Mouse (Mus musculus) ES-Bruce4 (cell line): ENCODE results near the gene Tle2. TPM values are rescaled to one million over a fixed set of nuclear protein-coding genes. Genes with fewer than 3 reads are reported as not detected.

Experiments
- H3K27ac ChIP-seq: 2 replicates; pipeline ENCODE4 v1.5.1; 2012; ENCODE audit warnings: low read length, inconsistent platforms; ENCODE audit not compliant: insufficient read depth
- H3K27me3 ChIP-seq: 2 replicates; pipeline ENCODE4 v1.6.1; 2012; ENCODE audit warnings: mild to moderate bottlenecking, low read length, inconsistent platforms; ENCODE audit not compliant: control insufficient read depth, poor library complexity, insufficient read depth, severe bottlenecking
- H3K36me3 ChIP-seq: 2 replicates; pipeline ENCODE4 v1.6.1; 2012; ENCODE audit warnings: inconsistent platforms, mild to moderate bottlenecking, low read length, moderate library complexity; ENCODE audit not compliant: control insufficient read depth, poor library complexity, insufficient read depth, severe bottlenecking
- H3K4me1 ChIP-seq: one replicate; pipeline ENCODE4 v1.8.1; 2011; ENCODE audit warnings: low read length; ENCODE audit not compliant: control insufficient read depth, insufficient read depth
- H3K4me3 ChIP-seq: 2 replicates; pipeline ENCODE4 v1.5.1; 2011; ENCODE audit warnings: low read depth, mild to moderate bottlenecking, low read length
- H3K9ac ChIP-seq: 2 replicates; pipeline ENCODE4 v1.6.1; 2012; ENCODE audit warnings: low read depth, mild to moderate bottlenecking, inconsistent platforms; ENCODE audit not compliant: poor library complexity, severe bottlenecking
- H3K9me3 ChIP-seq: replicated peaks from 2 replicates; pipeline ENCODE4 v1.6.1; 2012; ENCODE audit warnings: mild to moderate bottlenecking, low read length, inconsistent platforms; ENCODE audit not compliant: control insufficient read depth, poor library complexity, insufficient read depth, severe bottlenecking
- CTCF ChIP-seq: IDR thresholded peaks from one replicate; pipeline ENCODE4 v1.8.1; 2011; ENCODE audit warnings: low read depth, low read length
- EP300 ChIP-seq: IDR thresholded peaks from 2 replicates; pipeline ENCODE4 v1.6.1; 2011; ENCODE audit warnings: low read depth, low read length; ENCODE audit not compliant: insufficient read depth
- POLR2A ChIP-seq: IDR thresholded peaks from one replicate; pipeline ENCODE4 v1.8.1; 2011; ENCODE audit warnings: low read length; ENCODE audit not compliant: insufficient read depth
- polyA plus RNA-seq: library from polyadenylated mRNA; stranded (reverse); fragments of >200 nt; gene quantifications from 2 replicates; pipeline ENCODE4 v1.2.4, GENCODE M21; 2011; ENCODE audit warnings: low read depth; ENCODE audit not compliant: missing spikeins, insufficient read depth, insufficient read length

The Tle2 gene
- polyA plus RNA-seq, 1 experiment, result 3.8 TPM

DNA sequence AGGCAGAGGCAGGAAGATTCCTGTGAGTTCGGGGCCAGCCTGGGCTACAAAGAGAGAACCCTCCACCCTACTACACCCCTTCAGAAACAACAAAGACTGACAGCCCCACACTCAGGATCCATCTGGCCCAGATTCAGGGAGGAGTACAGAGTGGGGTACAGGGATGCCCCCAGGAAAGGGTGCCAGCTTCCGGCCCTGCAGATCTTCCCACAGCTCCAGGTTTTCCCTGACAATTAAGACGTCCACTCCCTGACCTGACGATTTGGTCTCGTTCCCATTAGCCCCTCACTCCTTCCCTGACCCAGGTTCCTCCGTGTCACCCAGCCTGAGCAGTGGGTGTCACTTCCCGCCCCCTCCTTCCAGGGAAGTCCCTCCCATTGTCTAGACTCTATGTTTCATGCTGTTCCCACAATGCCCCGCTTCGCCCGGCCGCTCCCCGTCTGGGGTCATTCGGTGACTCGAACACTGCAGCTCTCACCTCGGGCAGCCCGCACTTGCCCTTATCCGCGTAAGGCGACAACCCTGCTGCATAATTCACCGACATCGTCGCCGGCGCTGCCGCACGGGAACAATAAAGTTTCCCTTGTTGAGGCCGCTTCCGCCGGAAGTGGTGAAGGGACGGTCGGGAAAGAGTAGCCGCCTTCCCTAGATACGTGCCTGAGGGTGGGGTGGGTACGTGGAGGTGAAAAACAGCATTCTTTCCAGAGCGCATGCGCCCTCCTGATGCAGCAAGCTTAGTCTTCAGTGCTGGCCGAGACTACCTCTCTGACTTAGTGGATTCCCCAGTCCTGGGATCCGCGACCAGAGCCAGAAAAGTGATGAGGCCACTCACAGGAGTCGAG lies 52.9 kb downstream of the Tle2 start, which contains the start of gene Sirt6:
Gene Sirt6, minus strand, starts transcription at position 804 of the 842 bp plus-strand sequence.
- Histone ChIP-seq H3K4me3 (peak within 1 kb of the TSS; percentile 90), H3K4me1 (peaks cover 8% of the 10 kb centered on the region), H3K36me3 (no peaks in the 10 kb centered on the region), H3K9me3 (no peaks in the 10 kb centered on the region), H3K27me3 (no peaks in the 10 kb centered on the region), H3K9ac (peak within 1 kb of the TSS; percentile 68), H3K27ac (peak within 1 kb of the TSS; percentile 88)
- peak; percentile 93 for TF ChIP-seq POLR2A
- TF ChIP-seq CTCF, result no peak
- TF ChIP-seq EP300, result peak; percentile 83; the same call in 1 of the 2 replicates

DNA sequence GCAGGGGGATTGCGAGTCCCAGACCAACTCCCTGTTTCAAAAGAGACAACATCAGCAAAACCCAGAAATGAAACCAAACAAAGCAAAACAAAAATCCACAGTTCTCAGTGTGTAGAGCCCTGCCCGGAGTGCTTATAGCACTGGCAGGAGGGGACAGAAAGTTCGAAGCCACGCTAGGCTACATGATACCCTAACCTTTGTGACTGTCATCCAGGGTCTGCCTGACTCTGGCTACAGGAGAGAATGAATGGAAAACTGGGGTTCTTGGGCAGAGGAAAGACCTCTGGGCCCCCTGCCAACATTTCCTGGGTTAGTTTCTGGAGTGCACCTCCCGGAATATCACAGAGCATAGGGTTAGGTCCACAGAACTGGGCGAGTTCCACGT lies 53.5 kb downstream of the Tle2 start:
- Histone ChIP-seq H3K9me3 (no peaks in the 10 kb centered on the region), H3K4me1 (peaks cover 8% of the 10 kb centered on the region), H3K36me3 (no peaks in the 10 kb centered on the region), H3K4me3 (peak overlapping the region; percentile 90), H3K27me3 (no peaks in the 10 kb centered on the region), H3K27ac (peak overlapping the region; percentile 88), H3K9ac (peak overlapping the region; percentile 68)
- TF ChIP-seq POLR2A (no peak), EP300 (no peak), CTCF (no peak)

DNA sequence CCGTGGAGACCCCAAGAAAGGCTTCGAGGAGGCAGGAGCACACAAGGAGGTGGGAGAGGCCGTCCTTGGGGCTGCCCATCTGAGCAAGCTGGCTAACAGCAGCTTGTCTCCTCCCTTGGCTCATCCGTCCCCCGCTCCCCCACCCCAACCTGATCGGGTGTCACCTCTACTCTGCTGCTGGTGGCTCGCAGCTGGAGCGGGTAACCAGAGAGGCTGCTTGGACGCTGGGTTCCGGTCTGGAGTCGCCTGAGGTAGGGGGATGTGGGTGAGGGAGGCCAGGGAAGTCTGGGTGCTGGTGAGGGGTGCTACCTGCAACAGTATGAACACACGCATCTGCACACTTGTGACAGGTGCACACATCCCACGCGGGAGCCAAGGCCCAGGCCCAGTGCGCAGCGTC lies 54.0 kb downstream of the Tle2 start, which contains the start of gene Ankrd24:
Gene Ankrd24, plus strand, starts transcription at position 151 of the 400 bp plus-strand sequence.
- Histone ChIP-seq H3K27me3 (no peaks in the 10 kb centered on the region), H3K36me3 (no peaks in the 10 kb centered on the region), H3K27ac (peak within 1 kb of the TSS; percentile 88), H3K4me3 (peak within 1 kb of the TSS; percentile 90), H3K9me3 (no peaks in the 10 kb centered on the region), H3K4me1 (peaks cover 8% of the 10 kb centered on the region), H3K9ac (peak within 1 kb of the TSS; percentile 68)
- TF ChIP-seq CTCF, result no peak
- 0 out of 2 replicates have a peak, but pooled peaks have one; percentile 22 for TF ChIP-seq EP300
- no peak for TF ChIP-seq POLR2A

DNA sequence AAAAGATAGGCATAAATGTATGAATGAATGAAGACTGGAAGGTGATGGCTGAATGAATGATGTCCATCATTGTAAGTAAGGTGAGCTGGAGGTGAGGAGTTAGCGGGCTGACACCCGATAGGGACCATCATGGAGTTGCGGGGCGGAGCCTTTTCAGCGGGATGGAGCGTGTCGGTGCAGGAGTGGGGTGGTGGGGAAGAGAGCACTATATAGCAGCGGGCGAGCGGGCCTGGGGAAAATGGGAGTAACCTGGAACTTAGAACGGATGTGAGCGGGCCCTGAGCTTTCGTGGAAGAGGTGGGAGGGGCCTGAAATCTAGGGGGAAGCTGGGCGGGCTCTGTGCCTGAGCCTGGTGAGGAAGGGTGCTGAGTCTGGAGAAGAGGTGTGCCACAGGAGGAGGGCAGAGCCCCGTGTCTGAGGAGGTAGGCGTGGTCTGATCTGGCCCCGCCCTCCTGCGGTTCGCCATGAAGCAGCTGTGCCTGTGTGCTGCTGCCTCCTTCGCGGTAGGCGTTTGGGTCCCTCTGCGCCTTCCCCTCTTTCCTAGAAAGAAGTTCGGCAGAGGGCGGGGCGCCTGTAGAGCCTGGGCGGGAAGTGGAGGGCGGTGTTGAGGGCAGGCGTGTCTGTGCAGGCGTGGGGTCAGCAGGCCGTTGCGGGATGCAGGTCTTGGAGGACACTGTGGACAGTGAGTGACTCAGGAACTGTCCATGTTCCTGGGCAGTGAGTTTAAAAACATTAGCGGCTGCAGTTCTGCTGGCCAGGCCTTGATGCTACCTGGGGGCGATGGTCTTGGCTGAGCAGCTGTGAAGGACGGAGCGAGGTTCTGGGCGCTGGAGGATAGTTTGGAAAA lies 59.1 kb downstream of the Tle2 start:
- H3K4me1 ChIP-seq, result peaks cover 3% of the 10 kb centered on the region
- no peaks in the 10 kb centered on the region for H3K36me3 ChIP-seq
- H3K4me3 ChIP-seq, result peak overlapping the region; percentile 58
- no peaks in the 10 kb centered on the region for H3K27me3 ChIP-seq
- TF ChIP-seq EP300 (peak; percentile 49; the same call in 1 of the 2 replicates), CTCF (no peak), POLR2A (peak; percentile 52)
- no peaks in the 10 kb centered on the region for H3K9me3 ChIP-seq
- H3K27ac ChIP-seq, result no peak overlapping the region
- H3K9ac ChIP-seq, result peak overlapping the region; percentile 7; the same call in 1 of the 2 replicates

DNA sequence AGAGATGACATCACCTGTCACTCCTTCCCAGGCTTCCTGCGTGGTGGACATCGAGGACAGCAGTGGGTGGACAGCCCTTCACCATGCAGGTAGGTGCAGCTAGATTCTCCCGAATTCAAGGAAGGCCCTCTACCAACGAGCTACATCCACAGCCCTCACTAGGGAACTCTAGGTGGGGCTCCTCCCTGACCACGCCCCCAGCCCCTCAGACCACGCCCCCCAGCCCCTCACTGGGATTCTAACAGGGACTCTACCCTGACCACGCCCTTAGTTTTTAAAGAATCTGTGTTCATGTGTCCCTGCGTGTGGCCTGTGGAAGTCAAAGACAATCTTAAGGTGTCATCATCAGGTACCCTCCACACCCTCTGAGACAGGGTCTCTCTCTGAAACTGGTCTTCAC lies 62.0 kb downstream of the Tle2 start:
- Histone ChIP-seq H3K9ac (no peak overlapping the region), H3K4me3 (no peak overlapping the region), H3K4me1 (peaks cover 2% of the 10 kb centered on the region), H3K27ac (no peak overlapping the region), H3K27me3 (no peaks in the 10 kb centered on the region), H3K9me3 (no peaks in the 10 kb centered on the region), H3K36me3 (no peaks in the 10 kb centered on the region)
- TF ChIP-seq POLR2A (no peak), EP300 (no peak)

DNA sequence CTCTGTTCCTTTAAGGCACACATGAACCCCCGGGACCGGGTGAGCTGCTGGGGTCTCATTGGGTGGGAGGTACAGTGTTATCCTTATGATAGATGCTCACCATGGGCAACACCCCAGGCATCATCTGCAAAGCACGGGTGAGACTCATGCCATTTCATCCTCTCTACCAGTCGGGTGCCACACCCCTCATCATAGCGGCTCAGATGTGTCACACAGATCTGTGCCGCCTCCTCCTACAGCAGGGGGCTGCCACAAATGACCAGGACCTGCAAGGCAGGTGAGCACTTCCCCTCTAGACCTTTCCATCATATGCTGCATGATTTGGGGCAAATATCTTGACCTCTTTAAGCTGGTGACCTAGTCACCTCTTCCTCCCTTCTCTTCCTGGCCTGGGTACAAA lies 63.7 kb downstream of the Tle2 start:
- Histone ChIP-seq H3K36me3 (no peaks in the 10 kb centered on the region), H3K9ac (no peak overlapping the region), H3K27me3 (no peaks in the 10 kb centered on the region), H3K4me3 (no peak overlapping the region), H3K4me1 (peaks cover 2% of the 10 kb centered on the region), H3K27ac (no peak overlapping the region), H3K9me3 (no peaks in the 10 kb centered on the region)
- TF ChIP-seq POLR2A (no peak), EP300 (no peak), CTCF (no peak)

Other genes starting within 250 kb of the Tle2 start
- 0.57 and 1.5 TPM in 2 replicates for gene Tbxa2r, start 245.8 kb upstream of the Tle2 start, polyA plus RNA-seq
- 1.0 and 1.2 TPM in 2 replicates for gene Gipc3, start 231.3 kb upstream of the Tle2 start, polyA plus RNA-seq
- gene Hmg20b, start 224.1 kb upstream of the Tle2 start, polyA plus RNA-seq, result 51.8 and 57.3 TPM in 2 replicates
- gene Mfsd12, start 217.1 kb upstream of the Tle2 start, polyA plus RNA-seq, result 13.7 and 15.3 TPM in 2 replicates
- gene 4930404N11Rik, start 208.7 kb upstream of the Tle2 start, polyA plus RNA-seq, result not detected in 2 replicates
- 47.8 and 51.4 TPM in 2 replicates for gene Fzr1, start 196.0 kb upstream of the Tle2 start, polyA plus RNA-seq
- 52.9 and 70.3 TPM in 2 replicates for gene Dohh, start 190.1 kb upstream of the Tle2 start, polyA plus RNA-seq
- gene Gm48551, start 190.1 kb upstream of the Tle2 start, polyA plus RNA-seq, result 1.5 TPM in 1 of 2 replicates, not detected in the other
- 1.1 TPM in 1 of 2 replicates, not detected in the other for gene Gm48552, start 185.6 kb upstream of the Tle2 start, polyA plus RNA-seq
- gene Smim24, start 181.5 kb upstream of the Tle2 start, polyA plus RNA-seq, result 4.8 and 5.3 TPM in 2 replicates
- gene Nfic, start 118.9 kb upstream of the Tle2 start, polyA plus RNA-seq, result 6.1 and 7.2 TPM in 2 replicates
- gene Celf5, start 91.9 kb upstream of the Tle2 start, polyA plus RNA-seq, result 27.5 and 30.5 TPM in 2 replicates
- 37.2 and 41.6 TPM in 2 replicates for gene Ncln, start 78.2 kb upstream of the Tle2 start, polyA plus RNA-seq
- gene S1pr4, start 74.4 kb upstream of the Tle2 start, polyA plus RNA-seq, result 0.49 and 0.93 TPM in 2 replicates
- gene Gna15, start 50.3 kb upstream of the Tle2 start, polyA plus RNA-seq, result 11.2 and 11.6 TPM in 2 replicates
- 32.0 and 35.3 TPM in 2 replicates for gene Gna11, start 29.4 kb upstream of the Tle2 start, polyA plus RNA-seq
- 148 and 152 TPM in 2 replicates for gene Aes, start 15.1 kb upstream of the Tle2 start, polyA plus RNA-seq
- 15.0 and 18.5 TPM in 2 replicates for gene Tle6, start 26.5 kb downstream of the Tle2 start, polyA plus RNA-seq
- gene BC025920, start 31.7 kb downstream of the Tle2 start, polyA plus RNA-seq, result 3.2 and 3.9 TPM in 2 replicates
- 15.0 and 16.6 TPM in 2 replicates for gene Sirt6, start 53.2 kb downstream of the Tle2 start, polyA plus RNA-seq
- gene Ankrd24, start 54.0 kb downstream of the Tle2 start, polyA plus RNA-seq, result 14.2 and 16.1 TPM in 2 replicates
- 5.6 and 7.4 TPM in 2 replicates for gene Gm10778, start 74.5 kb downstream of the Tle2 start, polyA plus RNA-seq
- 14.0 and 17.8 TPM in 2 replicates for gene Zfp433, start 130.3 kb downstream of the Tle2 start, polyA plus RNA-seq
- gene Gm3055, start 196.6 kb downstream of the Tle2 start, polyA plus RNA-seq, result 8.8 and 10.0 TPM in 2 replicates
- gene Gm4767, start 237.6 kb downstream of the Tle2 start, polyA plus RNA-seq, result 3.2 and 5.7 TPM in 2 replicates